Mouse (Mus musculus): ENCODE data around the gene Fkbp10. TPM values are rescaled to one million over a fixed set of nuclear protein-coding genes. Genes with fewer than 3 reads are reported as not detected.
A peak's percentile ranks its signal among the peaks of the same experiment; 100 is the strongest.

Fkbp10 gene
- total RNA-seq (2021), result 10 to 100 TPM; 86.4 TPM
- long read RNA-seq, experiment 1, transcript Fkbp10-201 (10 exons, 2,584 nt), result major isoform, 112 of 129 reads
- long read RNA-seq, experiment 1, partial matches to known transcripts, result 7 of 129 reads
- long read RNA-seq, experiment 1, other reads (novel, unspliced or antisense), result 9 of 129 reads
- long read RNA-seq, experiment 2, transcript Fkbp10-201 (10 exons, 2,584 nt), result major isoform, 156 of 181 reads
- long read RNA-seq, experiment 2, partial matches to known transcripts, result 18 of 181 reads
- long read RNA-seq, experiment 2, other reads (novel, unspliced or antisense), result 6 of 181 reads

GRCm38 (mm10) chr11:100414914-100415822 lies at the start of gene Fkbp10:
TSS of gene Fkbp10 (plus strand) at chr11:100415697.
- DNase-seq (ENCODE audit: low spot score in 2 of 2), result peak; percentile 62 to 82

- no peak for DNase-seq (ENCODE audit: low spot score in 2 of 2)
Measured at GRCm38 (mm10) chr11:100369145-100369544, 46.4 kb upstream of the Fkbp10 start.

GRCm38 (mm10) chr11:100369822-100370221 lies 45.7 kb upstream of the Fkbp10 start:
- DNase-seq (ENCODE audit: low spot score in 2 of 2), result no peak

- no peak for DNase-seq (ENCODE audit: low spot score in 2 of 2)
Measured at GRCm38 (mm10) chr11:100371981-100372558, 43.4 kb upstream of the Fkbp10 start.

- DNase-seq (ENCODE audit: low spot score in 2 of 2), result no peak
Measured at GRCm38 (mm10) chr11:100375127-100375526, 40.4 kb upstream of the Fkbp10 start.

GRCm38 (mm10) chr11:100376005-100376404 lies 39.5 kb upstream of the Fkbp10 start:
- no peak for DNase-seq (ENCODE audit: low spot score in 2 of 2)

GRCm38 (mm10) chr11:100376746-100377389 lies 38.6 kb upstream of the Fkbp10 start:
- no peak for DNase-seq (ENCODE audit: low spot score in 2 of 2)

- no peak for DNase-seq (ENCODE audit: low spot score in 2 of 2)
Measured at GRCm38 (mm10) chr11:100377989-100378388, 37.5 kb upstream of the Fkbp10 start.

GRCm38 (mm10) chr11:100378446-100378845 lies 37.1 kb upstream of the Fkbp10 start:
- DNase-seq (ENCODE audit: low spot score in 2 of 2), result no peak

GRCm38 (mm10) chr11:100379311-100379710 lies 36.2 kb upstream of the Fkbp10 start:
- no peak for DNase-seq (ENCODE audit: low spot score in 2 of 2)

- DNase-seq (ENCODE audit: low spot score in 2 of 2), result no peak
Measured at GRCm38 (mm10) chr11:100382682-100383081, 32.8 kb upstream of the Fkbp10 start.

GRCm38 (mm10) chr11:100385016-100385415 lies 30.5 kb upstream of the Fkbp10 start:
- DNase-seq (ENCODE audit: low spot score in 2 of 2), result no peak

- DNase-seq (ENCODE audit: low spot score in 2 of 2), result no peak
Measured at GRCm38 (mm10) chr11:100386586-100386985, 28.9 kb upstream of the Fkbp10 start.

GRCm38 (mm10) chr11:100387111-100387510 lies 28.4 kb upstream of the Fkbp10 start:
- no peak for DNase-seq (ENCODE audit: low spot score in 2 of 2)

GRCm38 (mm10) chr11:100387589-100388375 lies 27.7 kb upstream of the Fkbp10 start:
- peak in 1 of 2 experiments; percentile 62 for DNase-seq (ENCODE audit: low spot score in 2 of 2)

GRCm38 (mm10) chr11:100388588-100388987 lies 26.9 kb upstream of the Fkbp10 start:
- DNase-seq (ENCODE audit: low spot score in 2 of 2), result peak in 1 of 2 experiments; percentile 59

- DNase-seq (ENCODE audit: low spot score in 2 of 2), result peak in 1 of 2 experiments; percentile 41
Measured at GRCm38 (mm10) chr11:100389931-100390445, 25.5 kb upstream of the Fkbp10 start.

- peak; percentile 57 to 79 for DNase-seq (ENCODE audit: low spot score in 2 of 2)
Measured at GRCm38 (mm10) chr11:100391081-100391883, 24.2 kb upstream of the Fkbp10 start.

- no peak for DNase-seq (ENCODE audit: low spot score in 2 of 2)
Measured at GRCm38 (mm10) chr11:100391884-100392345, 23.6 kb upstream of the Fkbp10 start.
